Mouse (Mus musculus) bone marrow, adult 2 months (tissue): ENCODE measurements around the gene Nfix. TPM values are rescaled to one million over a fixed set of nuclear protein-coding genes. Genes with fewer than 3 reads are reported as not detected.

Experiments used
- H3K27ac ChIP-seq: fragments of 200-500 bp; 2 replicates; pipeline ENCODE4 v1.5.1; 2012; ENCODE audit warnings: low read depth, mild to moderate bottlenecking, control low read depth, inconsistent platforms, low read length; ENCODE audit not compliant: control insufficient read depth, poor library complexity, insufficient read depth
- H3K4me1 ChIP-seq: fragments of 200-500 bp; 2 replicates; pipeline ENCODE4 v1.6.1; 2011; ENCODE audit warnings: low read length; ENCODE audit not compliant: control insufficient read depth, insufficient read depth
- H3K4me3 ChIP-seq: fragments of 200-500 bp; replicated peaks from 2 replicates; pipeline ENCODE3; 2011; ENCODE audit warnings: mild to moderate bottlenecking, low read depth, low read length, control low read depth; ENCODE audit not compliant: control insufficient read depth
- CTCF ChIP-seq: fragments of 200-500 bp; IDR thresholded peaks from 2 replicates; pipeline ENCODE4 v1.5.1; 2011; ENCODE audit warnings: low read length, control low read depth; ENCODE audit not compliant: control insufficient read depth, insufficient read depth
- POLR2A ChIP-seq: fragments of 200-500 bp; IDR thresholded peaks from 2 replicates; pipeline ENCODE4 v1.6.1; 2011; ENCODE audit warnings: low read depth, mild to moderate bottlenecking, control low read depth, low read length, borderline replicate concordance; ENCODE audit not compliant: control insufficient read depth
- WGBS: fragments of 180-500 bp; shearing (Covaris S2); methylation state at CpG from one replicate; pipeline ENCODE4 v1.1.7; 2018; 5-methylcytosine and 5-hydroxymethylcytosine counted together
- polyA plus RNA-seq: library from polyadenylated mRNA; stranded (reverse); fragments of >200 nt; gene quantifications from 2 replicates; pipeline ENCODE4 v1.2.4, GENCODE M21; 2011; ENCODE audit warnings: low replicate concordance; ENCODE audit not compliant: missing spikeins, insufficient read depth, insufficient read length

Nfix gene
- polyA plus RNA-seq, 1 experiment = 20.6 TPM

DNA sequence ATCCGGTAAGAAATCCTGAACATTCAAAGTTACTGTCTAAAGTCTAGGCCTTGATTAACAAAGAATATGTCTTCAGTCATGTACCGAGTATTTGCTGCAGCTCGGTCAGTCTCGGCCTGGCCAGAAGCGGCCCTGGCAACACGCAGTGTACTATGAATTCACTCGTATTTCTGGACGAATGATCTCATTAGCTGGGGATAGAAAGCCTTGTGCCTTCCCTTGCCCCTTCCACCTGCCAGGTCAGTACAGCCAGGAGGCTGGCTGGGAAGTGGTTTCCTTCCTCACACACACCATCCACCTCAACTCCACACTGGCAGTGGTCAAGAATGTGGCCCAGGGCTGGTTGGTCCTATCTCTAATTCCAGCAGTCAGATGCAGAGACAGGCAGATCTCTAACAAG is 30.8 kb downstream of the Nfix start:
- TF ChIP-seq POLR2A (no peak), CTCF (no peak)
- no peak overlapping the region for H3K4me3 ChIP-seq
- H3K27ac ChIP-seq = no peak overlapping the region
- H3K4me1 ChIP-seq = no peaks in the 10 kb centered on the region
- 96% methylated on average over 8 of the region's 8 CpGs for WGBS

DNA sequence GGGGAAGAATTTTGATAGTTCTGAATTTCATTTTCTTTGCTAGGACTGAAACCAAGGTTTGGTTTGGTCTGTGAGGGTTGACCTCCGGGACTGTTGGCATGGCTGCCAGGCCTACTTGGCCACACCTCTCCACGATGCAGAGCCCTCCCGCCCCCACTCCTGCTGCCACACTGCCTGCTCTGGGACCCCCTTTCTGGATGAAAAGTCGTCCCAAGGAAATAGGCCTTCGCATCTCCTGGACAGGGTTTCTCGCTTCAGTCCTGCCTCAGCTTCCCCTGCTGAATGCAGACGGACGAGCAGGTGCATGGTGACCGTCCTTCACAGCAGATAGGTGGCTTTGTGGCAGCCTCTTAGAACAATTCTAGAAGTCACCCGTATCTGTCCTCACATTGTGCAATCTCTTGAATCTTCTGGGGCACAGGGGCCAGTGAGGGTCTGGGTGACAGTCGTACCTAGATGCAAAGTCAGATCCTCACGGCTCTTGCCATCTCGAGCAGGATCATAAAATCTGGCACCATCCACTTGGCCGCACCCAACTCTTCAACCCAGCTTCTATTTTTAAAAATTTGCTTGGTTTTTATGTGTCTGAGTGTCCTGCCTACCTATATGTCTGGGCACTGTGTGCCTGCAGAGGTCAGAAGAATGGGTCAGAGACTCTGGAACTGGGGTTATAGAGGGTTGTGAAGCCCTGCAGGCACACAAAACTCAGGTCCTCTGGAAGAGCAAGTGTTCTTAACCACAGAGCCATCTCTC is 31.6 kb downstream of the Nfix start:
- H3K4me1 ChIP-seq = no peaks in the 10 kb centered on the region
- no peak overlapping the region for H3K4me3 ChIP-seq
- no peak overlapping the region for H3K27ac ChIP-seq
- TF ChIP-seq POLR2A (no peak), CTCF (no peak)
- 86% methylated on average over 14 of the region's 14 CpGs for WGBS

DNA sequence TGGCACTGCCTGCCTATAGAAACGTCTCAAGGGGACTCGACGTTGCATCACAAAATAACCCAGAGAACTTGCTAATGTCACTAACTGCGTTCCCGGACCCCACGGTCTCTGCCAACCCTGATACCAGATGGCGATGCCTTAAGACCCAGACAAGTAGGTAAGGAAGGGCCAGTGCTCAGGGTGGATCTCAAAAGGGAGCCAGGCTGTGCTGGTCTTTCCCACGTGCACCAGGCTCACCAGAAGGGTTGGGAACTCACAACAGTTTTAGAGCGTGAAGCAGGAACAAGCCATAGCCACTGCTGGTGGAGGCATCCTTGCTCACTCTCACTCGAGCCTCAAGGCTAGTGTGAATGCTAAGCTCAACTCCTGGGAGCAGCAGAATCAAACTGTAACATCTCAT is 32.9 kb downstream of the Nfix start:
- WGBS = 77% methylated on average over 10 of the region's 10 CpGs
- H3K4me1 ChIP-seq = no peaks in the 10 kb centered on the region
- TF ChIP-seq CTCF (no peak), POLR2A (no peak)
- H3K27ac ChIP-seq = no peak overlapping the region
- no peak overlapping the region for H3K4me3 ChIP-seq

DNA sequence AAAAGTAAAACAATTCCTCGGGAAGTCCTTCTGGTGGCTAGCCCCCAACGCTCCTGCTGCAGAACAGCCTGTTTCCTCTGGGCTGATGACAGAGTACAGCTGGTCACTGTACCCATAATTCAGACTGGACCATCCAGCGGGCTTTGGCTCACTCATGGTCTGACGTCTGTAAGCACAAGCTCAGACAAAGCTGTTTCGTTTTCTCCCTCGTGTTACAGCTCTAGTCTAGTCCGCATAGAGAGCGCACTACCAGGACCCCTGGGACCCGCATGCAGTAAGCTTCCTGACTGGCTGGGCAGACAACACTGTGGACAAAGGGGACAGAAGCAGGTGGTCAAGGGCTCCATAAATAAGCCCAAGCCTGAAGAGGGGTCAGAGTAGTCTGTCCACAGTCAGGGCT is 33.7 kb downstream of the Nfix start:
- TF ChIP-seq POLR2A (no peak), CTCF (no peak)
- Histone ChIP-seq H3K4me3 (no peak overlapping the region), H3K4me1 (no peaks in the 10 kb centered on the region), H3K27ac (no peak overlapping the region)
- 93% methylated on average over 9 of the region's 9 CpGs for WGBS

DNA sequence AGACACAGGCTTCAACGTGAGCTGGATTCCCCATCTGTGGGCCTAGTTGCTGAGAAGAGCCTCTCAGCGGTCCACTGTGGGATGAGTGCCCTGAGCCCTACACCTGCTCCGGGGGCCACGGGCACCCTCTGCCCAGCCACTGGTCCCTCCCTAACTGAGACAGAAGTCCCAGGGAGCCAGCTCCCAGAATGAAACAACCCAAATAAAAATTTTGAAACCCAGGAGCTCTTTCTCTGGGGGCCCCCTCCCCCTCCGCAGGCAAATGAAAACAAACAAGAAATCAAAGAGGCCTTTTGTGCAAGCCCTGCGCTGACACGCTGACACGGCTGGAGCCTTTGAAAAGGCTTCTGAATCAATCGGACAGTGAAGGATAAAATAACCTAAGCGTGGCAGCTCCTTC is 34.5 kb downstream of the Nfix start:
- no peak overlapping the region for H3K27ac ChIP-seq
- no peaks in the 10 kb centered on the region for H3K4me1 ChIP-seq
- no peak overlapping the region for H3K4me3 ChIP-seq
- TF ChIP-seq CTCF (no peak), POLR2A (no peak)
- 88% methylated on average over 10 of the region's 10 CpGs for WGBS

DNA sequence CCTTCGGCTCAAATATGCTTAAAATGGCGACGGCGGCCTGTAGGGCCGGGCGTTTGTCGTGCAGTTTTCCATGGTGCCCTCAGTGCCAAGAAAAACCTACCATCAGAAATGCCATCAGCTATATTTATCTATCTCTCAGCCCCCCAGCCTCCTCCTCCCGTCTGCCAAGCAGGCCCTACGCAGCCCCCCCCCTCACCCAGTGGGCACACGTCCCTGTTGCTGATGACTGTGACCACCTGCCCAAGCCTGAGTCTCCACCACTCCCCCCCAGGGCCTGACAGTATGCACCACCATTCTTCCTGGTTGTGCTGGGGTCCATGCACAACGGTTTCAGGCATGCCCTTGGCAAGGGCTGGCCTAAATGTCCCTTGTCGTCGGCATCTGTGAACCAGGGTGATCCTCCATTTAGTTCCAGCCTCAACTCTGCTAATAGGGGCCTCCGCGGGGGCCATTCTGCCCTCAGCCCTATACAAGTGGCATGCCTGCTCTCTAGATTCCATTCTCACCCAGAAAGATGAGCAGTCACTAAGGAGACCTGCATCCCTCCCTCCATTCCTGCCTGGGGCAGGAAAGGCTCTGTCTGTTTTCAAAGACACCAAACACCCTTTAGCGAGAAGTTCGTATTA is 35.2 kb downstream of the Nfix start:
- TF ChIP-seq POLR2A = no peak
- TF ChIP-seq CTCF = no peak
- whole genome bisulfite sequencing = 91% methylated on average over 17 of the region's 17 CpGs
- Histone ChIP-seq H3K4me1 (no peaks in the 10 kb centered on the region), H3K27ac (no peak overlapping the region), H3K4me3 (no peak overlapping the region)

DNA sequence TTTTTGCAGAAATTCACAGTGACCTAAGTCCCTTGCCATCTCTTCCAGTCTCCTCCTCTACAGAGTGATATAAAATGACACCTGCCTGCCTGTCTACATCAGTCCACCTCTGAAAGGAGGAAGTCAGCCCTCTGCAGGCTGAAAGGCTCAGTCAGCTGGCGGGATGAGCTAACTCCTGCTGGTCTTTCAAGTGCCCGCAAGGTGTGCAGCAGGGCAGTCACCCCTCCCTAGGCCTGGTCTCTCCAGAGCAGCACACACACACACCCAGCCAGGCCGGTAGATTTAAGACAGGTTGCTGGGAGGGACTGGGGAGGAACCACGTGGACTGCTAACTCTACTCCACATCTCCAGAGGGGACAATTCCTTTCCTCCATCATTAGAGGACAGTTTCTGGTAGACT is 36.0 kb downstream of the Nfix start:
- 68% methylated on average over 4 of the region's 4 CpGs for WGBS
- Histone ChIP-seq H3K27ac (no peak overlapping the region), H3K4me1 (no peaks in the 10 kb centered on the region), H3K4me3 (no peak overlapping the region)
- TF ChIP-seq POLR2A = no peak
- TF ChIP-seq CTCF = no peak

DNA sequence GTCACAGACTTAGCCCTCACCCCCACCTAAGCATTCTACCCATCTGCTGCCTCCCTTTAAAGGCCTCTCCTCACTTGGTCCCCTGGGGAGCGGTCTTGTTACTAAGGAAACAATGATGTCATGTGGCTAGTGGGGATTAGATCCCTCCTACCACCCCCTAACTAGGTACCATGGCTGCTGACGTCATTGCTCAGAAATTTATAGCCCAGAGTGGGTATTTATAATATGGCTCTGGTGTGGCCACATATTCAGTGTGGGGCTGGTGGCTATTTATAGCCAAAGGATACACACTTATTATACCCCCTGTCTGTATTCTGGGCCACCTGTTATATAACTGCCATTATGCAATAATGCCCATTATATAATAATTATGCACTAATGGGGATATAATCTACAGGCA is 39.2 kb downstream of the Nfix start:
- TF ChIP-seq POLR2A (no peak), CTCF (no peak)
- no peak overlapping the region for H3K27ac ChIP-seq
- no peak overlapping the region for H3K4me3 ChIP-seq
- no peaks in the 10 kb centered on the region for H3K4me1 ChIP-seq
- WGBS = 77% methylated on average over 2 of the region's 2 CpGs

DNA sequence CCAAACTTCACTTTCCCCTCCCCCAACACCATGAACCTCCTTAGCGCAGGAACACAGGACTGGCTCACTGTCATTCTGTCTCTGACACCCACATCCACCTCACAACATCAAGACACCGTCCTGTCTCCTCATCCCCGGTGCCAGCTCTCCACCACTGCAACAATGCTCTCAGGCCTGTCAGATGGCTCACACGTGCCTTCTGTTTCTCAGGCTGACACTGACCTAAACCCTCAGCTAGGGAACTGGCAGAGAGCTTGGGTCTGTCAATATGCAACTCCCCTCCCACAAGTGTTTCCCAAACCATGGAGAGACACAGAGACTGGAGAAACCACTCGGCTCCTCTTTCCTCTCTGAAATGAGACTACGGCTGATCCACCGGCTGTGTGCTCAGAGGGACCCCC is 39.7 kb downstream of the Nfix start:
- Histone ChIP-seq H3K4me3 (no peak overlapping the region), H3K27ac (no peak overlapping the region), H3K4me1 (no peaks in the 10 kb centered on the region)
- no peak for TF ChIP-seq POLR2A
- no peak for TF ChIP-seq CTCF
- WGBS = 82% methylated on average over 7 of the region's 7 CpGs
